Mouse (Mus musculus): ENCODE data around the gene Mknk2.
"Not testable (repeated sequence)": the region's sequence is repeated elsewhere in the genome, so short reads cannot be mapped to it uniquely, and the experiment has no call there.

The Mknk2 gene

DNA sequence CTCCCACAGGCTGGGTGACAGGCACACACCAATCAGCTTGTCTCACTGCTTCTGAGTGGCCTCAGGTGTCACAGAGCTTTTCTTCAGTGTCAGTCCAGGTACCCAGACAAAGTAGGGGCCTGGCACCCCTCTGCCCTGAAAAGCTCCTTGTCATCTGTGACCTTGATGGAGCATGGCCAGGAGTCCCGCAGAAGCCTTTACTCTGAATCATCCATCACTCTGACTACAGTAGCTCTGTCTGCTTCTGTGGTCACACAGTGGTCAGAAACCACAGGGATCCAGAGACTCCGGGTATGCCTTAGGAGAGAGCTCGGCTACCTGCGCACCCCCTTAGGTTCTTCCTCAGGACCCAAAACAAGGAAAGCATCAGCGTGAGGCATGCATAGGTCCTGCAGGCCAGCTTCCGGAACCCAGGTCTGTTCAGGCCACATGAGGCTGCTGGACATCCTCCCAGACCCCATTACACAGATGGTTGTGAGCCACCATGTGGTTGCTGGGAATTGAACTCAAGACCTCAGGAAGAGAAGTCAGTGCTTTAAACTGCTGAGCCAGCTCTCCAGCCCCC, 24.7 kb downstream of the Mknk2 start:
- DNase-seq (ENCODE audit: extremely low read depth, low read depth, low spot score): no peak

DNA sequence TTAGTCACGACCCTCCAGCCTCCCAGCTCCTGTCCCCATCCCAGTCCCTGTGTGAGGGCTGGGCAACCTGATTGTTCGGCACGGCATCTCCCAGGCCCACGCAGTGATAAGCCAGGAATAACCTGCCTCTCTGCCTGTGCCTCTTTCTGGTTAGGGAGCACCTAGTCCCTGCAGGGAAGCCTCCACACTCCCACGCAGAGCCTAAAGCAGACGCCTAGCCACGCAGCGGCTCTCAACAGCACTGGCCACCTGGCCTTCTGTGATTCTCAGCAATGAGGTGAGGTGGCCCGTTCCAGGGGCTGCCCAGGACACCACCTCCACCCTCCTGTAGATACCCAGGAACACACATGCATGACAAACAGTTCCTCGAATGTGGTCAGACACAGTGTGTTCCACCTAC, 27.5 kb downstream of the Mknk2 start:
- no peak for DNase-seq (ENCODE audit: extremely low read depth, low read depth, low spot score)

DNA sequence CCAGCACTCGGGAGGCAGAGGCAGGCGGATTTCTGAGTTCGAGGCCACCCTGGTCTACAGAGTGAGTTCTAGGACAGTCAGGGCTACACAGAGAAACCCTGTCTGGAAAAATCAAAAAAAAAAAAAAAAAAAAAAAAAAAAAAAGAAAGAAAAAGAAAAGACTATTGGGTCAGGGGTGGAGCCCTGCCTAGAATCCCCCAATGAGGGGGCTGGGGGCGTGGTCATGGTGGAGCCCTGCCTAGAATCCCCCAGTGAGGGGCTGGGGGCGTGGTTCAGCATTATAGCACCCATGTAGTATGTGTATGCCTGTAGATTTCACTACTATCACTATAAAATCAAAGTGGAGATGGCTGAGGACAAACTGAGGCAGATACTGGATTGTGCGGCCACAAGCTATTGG, 28.0 kb downstream of the Mknk2 start:
- not testable (repeated sequence) for DNase-seq (ENCODE audit: extremely low read depth, low read depth, low spot score)

DNA sequence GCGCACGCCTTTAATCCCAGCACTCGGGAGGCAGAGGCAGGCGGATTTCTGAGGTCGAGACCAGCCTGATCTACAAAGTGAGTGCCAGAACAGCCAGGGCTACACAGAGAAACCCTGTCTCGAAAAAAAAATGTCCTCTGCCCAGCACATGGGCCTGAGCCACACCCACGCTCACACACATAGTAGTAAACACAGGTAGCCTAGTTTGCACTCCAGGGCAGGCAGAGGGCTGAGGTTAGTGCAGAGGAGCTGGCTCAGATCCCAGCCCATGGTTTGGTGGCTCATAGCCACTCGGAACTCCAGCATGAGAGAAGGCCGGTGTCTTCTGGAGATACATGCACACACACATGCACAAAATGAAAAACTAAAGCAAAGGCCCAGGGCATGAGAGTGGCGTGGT, 31.0 kb downstream of the Mknk2 start:
- DNase-seq (ENCODE audit: extremely low read depth, low read depth, low spot score): no peak

DNA sequence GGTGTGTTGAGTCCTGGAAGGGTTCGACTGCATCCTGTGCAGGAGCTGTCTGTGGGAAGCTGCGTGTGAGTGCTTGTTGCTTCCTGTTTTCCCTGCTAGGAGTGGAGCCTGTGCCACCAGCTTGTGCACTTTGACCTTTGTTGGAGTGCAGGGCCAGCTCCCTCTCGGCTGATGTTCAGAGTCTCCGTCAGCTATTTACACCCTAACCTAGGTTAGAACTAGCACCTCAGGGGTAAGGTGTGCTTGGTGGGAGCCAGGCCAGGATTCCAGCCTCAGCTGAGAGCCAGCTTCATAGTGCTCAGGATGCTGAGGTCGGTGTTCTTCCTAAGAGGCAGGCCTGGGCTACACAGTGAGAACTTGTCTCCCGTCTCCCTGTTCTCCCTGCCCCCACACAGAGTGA, 42.6 kb downstream of the Mknk2 start:
- no peak for DNase-seq (ENCODE audit: extremely low read depth, low read depth, low spot score)

DNA sequence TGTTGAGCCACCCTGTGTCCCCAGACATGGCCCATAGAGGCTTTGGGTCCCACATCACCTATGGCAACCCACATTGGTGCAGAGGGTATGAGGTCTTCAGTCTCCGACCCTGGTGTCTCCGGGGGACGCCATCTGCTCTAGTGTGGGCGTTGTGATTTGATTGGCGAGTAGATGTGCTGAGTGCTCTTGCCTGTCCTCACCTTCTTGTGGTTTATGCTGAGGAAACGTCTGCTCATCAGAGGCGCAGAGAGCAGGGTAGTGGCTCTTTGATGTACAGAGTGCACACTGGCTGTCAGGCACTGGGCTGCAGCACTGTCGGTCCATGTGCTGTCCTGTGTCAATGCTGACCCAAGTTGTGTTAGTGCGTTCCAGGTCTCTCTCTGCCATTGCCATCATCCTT, 49.0 kb downstream of the Mknk2 start:
- DNase-seq (ENCODE audit: extremely low read depth, low read depth, low spot score): no peak

DNA sequence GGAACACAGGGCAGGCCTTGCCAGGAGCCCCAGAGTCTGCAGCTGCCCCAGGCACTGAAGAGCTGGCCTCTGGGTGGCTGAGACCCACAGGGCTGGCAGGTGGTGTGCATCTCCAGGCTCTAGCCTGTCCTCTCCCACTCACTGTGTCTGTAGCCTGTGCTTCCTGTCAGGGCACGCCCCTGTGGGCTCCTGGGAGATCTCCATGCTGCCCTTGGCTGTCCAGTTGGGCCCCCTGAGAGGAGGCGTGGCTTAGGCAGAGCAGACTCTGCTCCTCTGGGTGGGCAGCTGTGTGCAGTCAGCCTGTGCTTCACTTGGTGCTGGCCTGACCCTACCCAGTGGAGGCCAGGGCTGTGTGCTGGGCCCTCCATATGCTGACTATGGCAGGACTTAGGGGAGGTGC, 50.2 kb downstream of the Mknk2 start:
- no peak for DNase-seq (ENCODE audit: extremely low read depth, low read depth, low spot score)

DNA sequence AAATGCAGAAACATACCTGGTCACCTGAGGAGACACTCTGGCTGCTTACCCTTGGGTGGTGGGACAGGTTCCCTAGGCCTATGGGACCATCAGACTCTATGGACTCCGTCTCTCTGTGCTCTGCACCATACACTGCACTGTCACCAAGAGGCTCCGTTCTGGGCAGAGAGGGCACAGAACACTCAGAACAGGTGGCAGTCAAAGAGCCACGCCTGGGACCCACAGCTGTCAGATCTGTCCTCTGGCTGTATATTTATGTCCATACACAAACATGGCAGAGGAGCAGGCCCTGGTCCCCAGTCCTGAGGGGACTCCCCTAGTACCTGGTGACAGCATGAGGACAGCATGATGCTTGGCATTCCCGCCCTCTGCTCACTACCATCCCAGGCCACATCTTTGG, 52.1 kb downstream of the Mknk2 start:
- no peak for DNase-seq (ENCODE audit: extremely low read depth, low read depth, low spot score)

DNA sequence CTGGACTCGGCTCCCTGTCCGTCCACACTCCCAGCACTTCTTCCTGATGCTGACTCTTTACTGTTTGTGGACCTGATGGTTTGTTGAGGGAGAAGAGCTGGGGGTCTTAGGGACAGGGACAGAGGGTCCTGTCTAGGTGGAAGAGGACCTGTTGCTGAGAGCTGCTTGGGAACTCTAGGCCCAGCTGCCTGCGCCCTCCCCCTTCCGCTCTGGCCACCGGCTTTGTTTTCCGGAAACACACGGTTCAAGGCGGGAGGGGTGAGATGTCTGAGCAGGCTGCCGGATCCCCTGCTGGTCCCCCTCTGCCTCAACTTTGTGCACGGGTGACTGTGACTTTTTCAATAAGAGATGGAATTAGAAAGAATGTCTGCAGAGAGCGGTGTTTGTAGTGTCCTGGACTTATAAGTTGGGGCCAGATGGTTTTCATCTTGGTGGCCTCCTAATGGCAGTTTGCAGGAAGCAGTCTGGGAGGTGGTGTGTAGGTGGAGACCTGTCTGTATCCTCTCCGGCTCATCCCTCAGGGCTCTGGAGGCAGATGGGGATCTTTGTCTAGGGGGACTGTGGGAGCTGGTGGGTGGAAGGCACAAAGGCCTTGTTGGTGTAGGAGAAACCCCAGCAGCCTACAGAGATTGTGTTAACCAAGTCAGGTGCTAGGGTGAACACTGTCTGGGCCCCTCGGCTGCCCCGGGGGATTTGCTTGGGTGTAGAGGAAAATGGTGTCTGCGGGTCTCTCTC, 54.3 kb downstream of the Mknk2 start:
- no peak for DNase-seq (ENCODE audit: extremely low read depth, low read depth, low spot score)

DNA sequence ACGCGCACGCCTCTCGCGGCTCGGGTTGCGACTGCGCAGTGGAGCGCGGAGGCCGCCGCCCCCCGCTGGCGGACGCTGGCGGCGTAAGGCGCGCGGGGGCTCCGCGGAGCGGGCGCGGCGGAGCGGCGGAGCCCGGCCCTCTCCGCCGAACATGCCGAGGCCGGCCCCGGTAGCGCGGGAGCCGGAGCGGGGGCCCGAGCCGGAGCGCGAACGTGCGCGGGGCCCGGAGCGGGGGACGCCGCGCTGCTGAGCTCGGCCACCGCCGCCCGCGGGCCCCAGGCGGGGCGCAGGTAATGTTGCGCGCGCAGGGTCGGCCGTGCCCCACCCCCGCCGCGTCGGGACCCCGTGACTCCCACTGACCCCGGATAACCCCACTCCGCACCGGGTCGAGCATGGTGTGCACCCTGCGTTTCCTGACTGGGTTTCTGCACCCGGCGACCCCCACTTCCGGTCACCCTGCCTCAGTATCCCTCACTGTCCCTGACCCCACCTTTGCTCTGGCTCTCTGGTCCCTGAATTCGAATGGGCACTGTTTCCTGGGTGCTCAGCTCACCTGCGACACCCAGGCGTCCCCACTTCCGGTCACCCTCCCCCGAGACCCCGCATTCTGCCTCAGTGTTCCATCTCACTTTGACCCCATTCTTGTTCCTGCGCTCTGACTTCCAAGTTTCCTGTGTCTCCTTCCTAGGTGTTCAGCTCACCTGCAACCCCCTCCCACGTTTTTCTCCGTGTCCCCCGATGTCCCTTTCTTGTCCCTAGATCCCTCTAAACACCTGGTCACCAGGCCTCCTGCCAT, 55.1 kb downstream of the Mknk2 start, which contains the start of gene Csnk1g2:
TSS of gene Csnk1g2 (plus strand) at position 178 of the 796 bp plus-strand sequence.
- no peak for DNase-seq (ENCODE audit: extremely low read depth, low read depth, low spot score)

DNA sequence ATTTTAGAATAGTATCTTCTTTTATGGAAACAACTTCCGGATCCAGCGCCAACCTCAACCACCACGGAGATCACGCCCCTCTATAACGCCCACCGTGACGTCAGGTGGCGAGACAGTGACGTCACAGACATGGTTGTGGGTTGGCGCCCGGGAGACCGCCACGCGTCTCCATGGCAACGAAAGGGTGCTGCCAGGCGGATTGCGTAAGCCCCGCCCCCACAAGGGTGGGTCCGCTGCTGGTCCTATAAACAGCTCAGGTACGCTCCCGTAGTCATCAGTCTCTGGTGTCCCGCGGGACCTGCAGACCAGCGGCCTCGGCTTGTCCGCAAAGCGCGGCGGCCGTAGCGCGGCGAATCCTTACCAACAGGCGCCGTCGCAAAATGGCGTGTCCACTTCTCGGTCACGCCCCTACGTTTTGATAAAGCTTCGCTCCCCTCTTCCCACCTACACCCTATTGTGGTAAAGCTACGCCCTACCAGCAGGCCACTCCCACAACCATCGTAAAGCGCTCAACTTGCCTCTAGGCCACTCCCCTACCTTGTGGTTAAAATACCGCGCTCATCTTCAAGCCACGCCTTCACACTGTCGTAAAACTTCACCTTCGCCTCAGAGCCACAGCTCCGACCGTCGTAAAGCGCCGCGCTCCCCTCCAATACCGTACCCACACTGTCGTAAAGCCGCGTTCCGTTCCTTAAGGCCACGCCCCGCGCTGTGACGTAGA, 55.8 kb downstream of the Mknk2 start:
- DNase-seq (ENCODE audit: extremely low read depth, low read depth, low spot score): peak; percentile 100

DNA sequence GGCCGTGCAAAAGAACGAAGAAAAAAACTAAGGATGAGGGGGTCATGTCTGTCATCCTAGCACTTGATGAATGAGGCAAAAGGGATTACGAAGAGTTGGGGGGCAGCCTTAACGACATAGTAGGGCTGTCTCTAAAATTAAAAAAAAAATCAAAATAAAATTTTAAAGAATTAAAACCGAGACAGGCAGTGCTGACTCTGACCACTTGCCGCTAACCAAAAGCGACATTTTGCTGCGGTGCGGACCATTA, 56.3 kb downstream of the Mknk2 start:
- DNase-seq (ENCODE audit: extremely low read depth, low read depth, low spot score): no peak

DNA sequence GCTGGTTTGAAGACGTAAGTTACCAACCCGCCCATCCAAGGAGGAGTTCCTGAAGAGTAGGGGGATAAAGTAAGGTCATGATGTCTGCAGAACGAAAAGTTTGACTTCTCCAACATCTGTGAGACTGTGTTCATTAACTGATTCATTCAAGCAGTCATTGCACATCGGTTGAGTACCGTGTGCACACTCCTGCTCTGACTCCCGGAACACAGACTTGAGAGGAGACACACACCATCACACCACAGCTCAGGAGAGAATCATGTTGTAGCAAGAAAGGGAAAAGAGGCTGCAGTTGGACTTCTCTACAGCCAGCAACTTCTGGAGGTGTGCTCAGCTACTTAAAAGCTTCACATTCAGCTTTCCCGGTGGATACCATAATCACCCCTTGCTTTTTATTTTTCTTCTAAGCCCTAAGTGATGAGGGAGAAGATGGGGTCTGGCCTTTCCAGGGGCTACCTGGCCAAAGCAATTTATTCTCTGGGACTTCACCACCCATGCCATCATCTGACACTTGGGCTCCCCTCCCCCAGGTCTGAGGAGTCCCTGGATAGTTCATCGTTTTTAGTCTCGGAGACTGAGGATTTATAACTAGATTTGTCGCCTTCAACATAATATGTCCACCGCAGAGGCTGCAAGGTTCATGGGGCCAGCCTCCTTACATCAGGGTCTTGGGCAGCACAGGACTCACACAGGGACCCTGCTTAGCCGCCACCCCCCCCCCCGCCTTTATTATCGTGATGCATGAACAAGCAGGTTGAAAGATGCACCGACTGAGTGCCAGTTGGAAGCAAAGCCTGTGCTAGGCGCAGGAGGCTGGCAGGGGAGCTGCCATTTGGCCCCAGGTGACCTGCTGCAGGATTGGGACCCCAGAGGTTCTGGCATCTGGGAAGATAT, 56.9 kb downstream of the Mknk2 start:
- DNase-seq (ENCODE audit: extremely low read depth, low read depth, low spot score): no peak

DNA sequence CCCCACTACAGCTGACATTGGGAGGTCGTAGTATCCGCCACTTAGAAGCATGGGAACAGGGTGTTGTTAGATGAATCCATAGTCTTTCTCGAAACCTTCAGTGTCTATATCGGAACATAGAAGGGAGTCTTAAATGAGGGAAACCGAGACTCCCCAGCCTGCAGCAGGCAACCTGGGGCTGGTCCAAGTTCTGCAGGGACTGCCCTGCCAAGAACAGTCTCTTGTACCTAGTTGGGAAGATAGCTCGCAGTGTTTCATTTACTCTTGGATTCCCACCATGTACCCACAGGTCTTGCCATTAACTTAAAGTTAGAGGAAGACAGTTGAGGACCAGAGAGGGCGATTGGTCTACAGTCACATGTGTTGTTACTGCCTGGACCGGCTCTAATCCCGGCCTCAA, 57.5 kb downstream of the Mknk2 start:
- DNase-seq (ENCODE audit: extremely low read depth, low read depth, low spot score): no peak

DNA sequence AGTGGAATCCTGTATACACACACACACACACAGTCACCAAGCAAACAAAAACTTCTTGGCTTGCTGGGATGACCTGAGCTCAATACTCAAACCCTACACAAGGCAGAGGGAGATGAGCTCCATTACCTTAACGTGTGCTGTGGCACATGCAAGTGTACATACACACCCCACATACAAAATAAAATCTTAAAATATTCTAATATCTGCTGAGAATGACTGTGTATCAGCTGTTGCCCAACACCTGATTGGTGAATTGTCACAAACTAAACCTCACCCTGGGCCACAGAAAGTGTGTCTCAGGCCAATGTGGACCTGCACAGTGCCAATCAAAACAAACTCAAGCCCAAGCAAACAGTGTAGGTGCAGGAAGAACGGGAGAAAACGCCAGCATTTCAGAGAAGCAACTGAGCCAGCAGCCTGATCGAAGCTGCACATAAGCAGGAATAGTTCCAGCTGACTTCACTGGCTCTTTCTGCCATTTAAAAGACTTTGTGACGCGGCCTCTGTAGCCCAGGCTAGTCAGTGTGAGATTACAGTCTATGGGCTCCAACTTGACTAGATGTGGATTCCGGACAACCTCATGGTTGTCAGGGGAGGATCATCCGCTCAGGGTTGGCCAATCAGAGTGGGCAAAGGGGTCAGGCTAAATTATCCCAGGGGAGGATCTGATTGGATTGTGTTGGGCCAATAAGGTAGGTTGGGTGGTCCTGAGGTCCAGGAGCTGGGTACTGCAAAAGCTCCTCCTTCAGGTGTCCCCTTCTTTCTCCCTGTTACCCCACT, 58.3 kb downstream of the Mknk2 start:
- peak; percentile 69 for DNase-seq (ENCODE audit: extremely low read depth, low read depth, low spot score)

DNA sequence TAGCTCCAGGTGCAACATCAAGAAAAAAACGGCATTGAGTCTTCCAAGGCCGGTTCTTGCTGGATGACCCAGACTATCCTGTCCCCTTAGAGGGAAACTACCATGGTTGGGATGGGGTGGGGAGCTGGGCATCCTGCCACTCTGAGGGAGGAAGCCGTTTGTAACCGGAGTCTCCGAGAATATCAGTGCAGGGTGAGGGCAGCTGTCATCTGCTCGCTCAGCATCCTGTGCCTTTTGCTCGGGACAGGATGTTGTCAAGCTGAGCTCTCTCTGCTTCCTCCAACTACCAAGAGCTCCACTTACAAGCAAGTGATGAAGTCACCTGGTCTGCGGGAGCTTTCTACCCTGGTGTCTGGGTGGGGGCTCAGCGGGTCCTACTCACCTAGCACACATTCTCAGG, 59.7 kb downstream of the Mknk2 start:
- DNase-seq (ENCODE audit: extremely low read depth, low read depth, low spot score): no peak

Measured in fat pad, adult 2 months (tissue).